Mouse (Mus musculus): Measurements from ENCODE around the gene Dmp1. TPM values are rescaled to one million over a fixed set of nuclear protein-coding genes. Genes with fewer than 3 reads are reported as not detected.

Gene Dmp1
- polyA plus RNA-seq, 1 experiment, result not detected

DNA sequence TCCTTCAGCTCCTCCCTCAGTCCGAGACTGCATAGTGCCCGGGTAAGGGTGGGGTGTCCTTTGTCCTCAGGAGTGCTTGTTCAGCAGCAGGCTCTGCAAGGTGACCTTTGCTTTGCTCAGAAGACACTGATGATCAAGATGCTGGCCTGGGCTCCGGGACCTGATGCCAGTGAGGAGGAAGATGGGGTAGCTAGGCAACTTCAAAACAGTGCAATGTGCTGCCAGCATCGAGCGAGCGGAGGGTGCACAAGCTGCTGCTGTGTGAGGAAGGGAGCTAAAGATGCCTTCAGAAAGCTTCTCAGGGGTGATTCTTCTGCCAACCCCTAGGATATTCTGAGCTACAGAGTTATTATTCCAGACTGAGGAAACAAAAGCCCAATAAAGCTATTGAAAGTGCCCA is 29.3 kb upstream of the Dmp1 start:
- Histone ChIP-seq H3K4me1 (ENCODE audit: control insufficient read depth, insufficient read depth, low read length) (no peaks in the 10 kb centered on the region), H3K4me3 (ENCODE audit: control insufficient read depth, low read depth, low read length) (no peak overlapping the region), H3K27ac (ENCODE audit: control insufficient read depth, insufficient read depth, low read depth, low read length) (no peak overlapping the region), H3K36me3 (ENCODE audit: control insufficient read depth, insufficient read depth, low read length) (no peaks in the 10 kb centered on the region), H3K27me3 (ENCODE audit: control insufficient read depth, insufficient read depth, low read length) (no peaks in the 10 kb centered on the region)
- TF ChIP-seq CTCF (IDR thresholded peaks at IDR 0.05; ENCODE audit: control insufficient read depth, insufficient read depth, insufficient replicate concordance, low read depth, low read length) (no peak), POLR2A (IDR thresholded peaks at IDR 0.05; ENCODE audit: control insufficient read depth, low read depth, low read length) (no peak)

- Histone ChIP-seq H3K4me1 (ENCODE audit: control insufficient read depth, insufficient read depth, low read length) (no peaks in the 10 kb centered on the region), H3K27me3 (ENCODE audit: control insufficient read depth, insufficient read depth, low read length) (no peaks in the 10 kb centered on the region), H3K4me3 (ENCODE audit: control insufficient read depth, low read depth, low read length) (no peak overlapping the region), H3K36me3 (ENCODE audit: control insufficient read depth, insufficient read depth, low read length) (no peaks in the 10 kb centered on the region), H3K27ac (ENCODE audit: control insufficient read depth, insufficient read depth, low read depth, low read length) (no peak overlapping the region)
- TF ChIP-seq CTCF (IDR thresholded peaks at IDR 0.05; ENCODE audit: control insufficient read depth, insufficient read depth, insufficient replicate concordance, low read depth, low read length) (no peak), POLR2A (IDR thresholded peaks at IDR 0.05; ENCODE audit: control insufficient read depth, low read depth, low read length) (no peak)
Measured at GRCm38 (mm10) chr5:104183743-104184142, 18.7 kb upstream of the Dmp1 start.

GRCm38 (mm10) chr5:104187281-104187680 is 15.1 kb upstream of the Dmp1 start:
- Histone ChIP-seq H3K27me3 (ENCODE audit: control insufficient read depth, insufficient read depth, low read length) (no peaks in the 10 kb centered on the region), H3K4me1 (ENCODE audit: control insufficient read depth, insufficient read depth, low read length) (no peaks in the 10 kb centered on the region), H3K4me3 (ENCODE audit: control insufficient read depth, low read depth, low read length) (no peak overlapping the region), H3K36me3 (ENCODE audit: control insufficient read depth, insufficient read depth, low read length) (no peaks in the 10 kb centered on the region), H3K27ac (ENCODE audit: control insufficient read depth, insufficient read depth, low read depth, low read length) (no peak overlapping the region)
- TF ChIP-seq POLR2A (IDR thresholded peaks at IDR 0.05; ENCODE audit: control insufficient read depth, low read depth, low read length), result no peak
- no peak for TF ChIP-seq CTCF (IDR thresholded peaks at IDR 0.05; ENCODE audit: control insufficient read depth, insufficient read depth, insufficient replicate concordance, low read depth, low read length)

GRCm38 (mm10) chr5:104195086-104195485 is 7.3 kb upstream of the Dmp1 start:
- TF ChIP-seq POLR2A (IDR thresholded peaks at IDR 0.05; ENCODE audit: control insufficient read depth, low read depth, low read length), result no peak
- no peaks in the 10 kb centered on the region for H3K36me3 ChIP-seq (ENCODE audit: control insufficient read depth, insufficient read depth, low read length)
- H3K27ac ChIP-seq (ENCODE audit: control insufficient read depth, insufficient read depth, low read depth, low read length), result no peak overlapping the region
- no peak overlapping the region for H3K4me3 ChIP-seq (ENCODE audit: control insufficient read depth, low read depth, low read length)
- no peaks in the 10 kb centered on the region; the same call in 1 of the 2 replicates for H3K4me1 ChIP-seq (ENCODE audit: control insufficient read depth, insufficient read depth, low read length)
- no peaks in the 10 kb centered on the region for H3K27me3 ChIP-seq (ENCODE audit: control insufficient read depth, insufficient read depth, low read length)

DNA sequence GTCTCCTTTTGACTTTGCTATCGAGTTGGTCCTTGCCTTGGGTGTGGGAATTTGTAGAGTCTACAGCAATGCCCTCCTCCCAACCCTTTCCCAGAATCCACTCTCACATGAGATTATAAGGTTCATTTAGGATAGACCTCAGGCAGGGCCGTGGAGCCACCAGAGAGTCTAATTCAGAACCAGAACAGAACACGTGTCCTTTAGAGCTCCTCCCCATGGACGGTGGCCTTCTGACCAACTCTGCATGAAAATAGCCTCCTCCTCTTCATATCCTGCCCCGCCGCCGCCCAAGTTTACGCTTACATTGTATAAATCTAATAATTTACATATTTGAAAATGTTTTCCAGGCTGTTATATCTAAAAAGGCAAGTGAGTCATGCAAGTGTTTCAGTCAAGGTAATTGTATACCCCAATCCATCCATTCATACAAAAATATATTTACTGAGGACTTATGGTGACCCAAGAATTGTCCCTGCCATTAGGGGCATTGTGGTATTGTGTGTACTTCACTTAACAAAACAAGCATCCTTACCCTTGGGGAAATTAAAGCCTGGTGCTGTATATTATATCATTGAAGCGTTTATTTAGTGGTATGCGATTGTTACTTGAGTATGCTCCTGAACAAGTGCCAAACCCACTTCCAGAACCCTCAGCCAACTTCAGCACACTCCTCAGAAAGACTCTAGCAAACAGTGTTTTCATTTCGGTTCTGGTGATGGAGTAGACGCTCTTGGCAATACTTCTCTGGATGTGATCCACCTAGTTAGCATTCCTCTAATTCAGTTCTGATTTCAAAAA is 1.1 kb upstream of the Dmp1 start:
- Histone ChIP-seq H3K27me3 (ENCODE audit: control insufficient read depth, insufficient read depth, low read length) (no peaks in the 10 kb centered on the region), H3K36me3 (ENCODE audit: control insufficient read depth, insufficient read depth, low read length) (no peaks in the 10 kb centered on the region), H3K27ac (ENCODE audit: control insufficient read depth, insufficient read depth, low read depth, low read length) (no peak overlapping the region), H3K4me3 (ENCODE audit: control insufficient read depth, low read depth, low read length) (no peak overlapping the region), H3K4me1 (ENCODE audit: control insufficient read depth, insufficient read depth, low read length) (no peaks in the 10 kb centered on the region; the same call in 1 of the 2 replicates)
- TF ChIP-seq CTCF (IDR thresholded peaks at IDR 0.05; ENCODE audit: control insufficient read depth, insufficient read depth, insufficient replicate concordance, low read depth, low read length) (no peak), POLR2A (IDR thresholded peaks at IDR 0.05; ENCODE audit: control insufficient read depth, low read depth, low read length) (no peak)

DNA sequence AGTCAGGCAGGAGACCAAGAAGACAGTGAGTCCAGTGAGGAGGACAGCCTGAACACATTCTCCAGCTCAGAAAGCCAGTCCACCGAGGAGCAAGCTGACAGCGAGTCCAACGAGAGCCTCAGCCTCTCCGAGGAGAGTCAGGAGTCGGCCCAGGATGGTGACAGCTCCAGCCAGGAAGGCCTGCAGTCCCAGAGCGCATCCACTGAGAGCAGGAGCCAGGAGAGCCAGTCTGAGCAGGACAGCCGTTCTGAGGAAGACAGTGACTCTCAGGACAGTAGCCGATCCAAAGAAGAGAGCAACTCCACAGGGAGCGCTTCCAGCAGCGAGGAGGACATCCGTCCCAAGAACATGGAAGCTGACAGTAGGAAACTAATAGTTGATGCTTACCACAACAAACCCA is 10.1 kb downstream of the Dmp1 start:
- no peaks in the 10 kb centered on the region for H3K36me3 ChIP-seq (ENCODE audit: control insufficient read depth, insufficient read depth, low read length)
- no peaks in the 10 kb centered on the region for H3K27me3 ChIP-seq (ENCODE audit: control insufficient read depth, insufficient read depth, low read length)
- no peak overlapping the region for H3K27ac ChIP-seq (ENCODE audit: control insufficient read depth, insufficient read depth, low read depth, low read length)
- peak overlapping the region; percentile 5; the same call in 1 of the 2 replicates for H3K4me3 ChIP-seq (ENCODE audit: control insufficient read depth, low read depth, low read length)
- peaks cover 15% of the 10 kb centered on the region for H3K4me1 ChIP-seq (ENCODE audit: control insufficient read depth, insufficient read depth, low read length)
- TF ChIP-seq POLR2A (IDR thresholded peaks at IDR 0.05; ENCODE audit: control insufficient read depth, low read depth, low read length), result no peak
- TF ChIP-seq CTCF (IDR thresholded peaks at IDR 0.05; ENCODE audit: control insufficient read depth, insufficient read depth, insufficient replicate concordance, low read depth, low read length), result no peak

GRCm38 (mm10) chr5:104218926-104219325 is 16.5 kb downstream of the Dmp1 start:
- Histone ChIP-seq H3K4me3 (ENCODE audit: control insufficient read depth, low read depth, low read length) (no peak overlapping the region), H3K27ac (ENCODE audit: control insufficient read depth, insufficient read depth, low read depth, low read length) (no peak overlapping the region)

More at GRCm38 (mm10) chr5:104218926-104219325, 16.5 kb downstream of the Dmp1 start:
- no peaks in the 10 kb centered on the region for H3K36me3 ChIP-seq (ENCODE audit: control insufficient read depth, insufficient read depth, low read length)
- H3K27me3 ChIP-seq (ENCODE audit: control insufficient read depth, insufficient read depth, low read length), result no peaks in the 10 kb centered on the region
- TF ChIP-seq CTCF (IDR thresholded peaks at IDR 0.05; ENCODE audit: control insufficient read depth, insufficient read depth, insufficient replicate concordance, low read depth, low read length), result peak; percentile 58; the same call in 1 of the 2 replicates
- no peak for TF ChIP-seq POLR2A (IDR thresholded peaks at IDR 0.05; ENCODE audit: control insufficient read depth, low read depth, low read length)
- no peaks in the 10 kb centered on the region for H3K4me1 ChIP-seq (ENCODE audit: control insufficient read depth, insufficient read depth, low read length)
